Mouse (Mus musculus) monocyte, adult 2 months (primary cell): ENCODE data around the gene Nhsl2.
"Not testable (repeated sequence)": the region's sequence is repeated elsewhere in the genome, so short reads cannot be mapped to it uniquely, and the experiment has no call there.

ENCODE experiments used
- DNase-seq, 2 experiments: peaks; one replicate each; pipeline ENCODE4 v3.0.0; 2022; ENCODE audit warnings: low spot score in 2 of 2, low read depth in 1 of 2

Gene Nhsl2

GRCm38 (mm10) chrX:101849281-101849821 is at the start of gene Nhsl2:
Gene Nhsl2, plus strand, starts transcription at chrX:101849385.
- DNase-seq: no peak

GRCm38 (mm10) chrX:101805512-101805911 is 43.7 kb upstream of the Nhsl2 start:
- DNase-seq: no peak

GRCm38 (mm10) chrX:101811750-101812149 is 37.4 kb upstream of the Nhsl2 start:
- DNase-seq: no peak

- no peak for DNase-seq
These were observed 30.0 kb upstream of the Nhsl2 start for GRCm38 (mm10) chrX:101819163-101819562.

GRCm38 (mm10) chrX:101819980-101820379 is 29.2 kb upstream of the Nhsl2 start:
- DNase-seq: not testable (repeated sequence)

GRCm38 (mm10) chrX:101847191-101847795 is 1.9 kb upstream of the Nhsl2 start:
- DNase-seq: no peak

GRCm38 (mm10) chrX:101849901-101850551 is 841 bp downstream of the Nhsl2 start:
- no peak for DNase-seq

- DNase-seq: no peak
These were observed 2.6 kb downstream of the Nhsl2 start for GRCm38 (mm10) chrX:101851566-101852354.

- DNase-seq: no peak
These were observed 14.6 kb downstream of the Nhsl2 start for GRCm38 (mm10) chrX:101863666-101864378.

- DNase-seq: no peak
These were observed 15.6 kb downstream of the Nhsl2 start for GRCm38 (mm10) chrX:101864788-101865187.

- no peak for DNase-seq
These were observed 25.0 kb downstream of the Nhsl2 start for GRCm38 (mm10) chrX:101874147-101874546.

GRCm38 (mm10) chrX:101874901-101875300 is 25.7 kb downstream of the Nhsl2 start:
- no peak for DNase-seq

GRCm38 (mm10) chrX:101876136-101876535 is 27.0 kb downstream of the Nhsl2 start:
- DNase-seq: no peak

GRCm38 (mm10) chrX:101877840-101878239 is 28.7 kb downstream of the Nhsl2 start:
- DNase-seq: no peak

GRCm38 (mm10) chrX:101878546-101878945 is 29.4 kb downstream of the Nhsl2 start:
- no peak for DNase-seq

- no peak for DNase-seq
These were observed 33.1 kb downstream of the Nhsl2 start for GRCm38 (mm10) chrX:101882141-101882751.

GRCm38 (mm10) chrX:101889384-101889783 is 40.2 kb downstream of the Nhsl2 start:
- no peak for DNase-seq

GRCm38 (mm10) chrX:101889813-101890469 is 40.8 kb downstream of the Nhsl2 start:
- DNase-seq: no peak

- no peak for DNase-seq
These were observed 44.6 kb downstream of the Nhsl2 start for GRCm38 (mm10) chrX:101893796-101894195.

GRCm38 (mm10) chrX:101898341-101898740 is 49.2 kb downstream of the Nhsl2 start:
- DNase-seq: no peak
